Mouse (Mus musculus): ENCODE data around the gene Snorc. TPM values are rescaled to one million over a fixed set of nuclear protein-coding genes. Genes with fewer than 3 reads are reported as not detected.
"Not testable (repeated sequence)": the region's sequence is repeated elsewhere in the genome, so short reads cannot be mapped to it uniquely, and the experiment has no call there.

The Snorc gene
- not detected in 2 replicates for total RNA-seq (2014; fragmentation: Nextera tagmentation)
- not detected in 2 replicates for total RNA-seq (2017)
- not detected in 2 replicates for polyA plus RNA-seq (2012)

- H3K36me3 ChIP-seq (replicated peaks); H3K9me3 ChIP-seq (replicated peaks); DNase-seq (ENCODE audit: low spot score); H3K4me1 ChIP-seq (ENCODE audit: insufficient read depth, low read depth, low read length); ATAC-seq (ENCODE audit: extremely low read depth, insufficient number of reproducible peaks, low FRiP score, poor library complexity, severe bottlenecking); H3K4me3 ChIP-seq (ENCODE audit: low read depth, low read length): not testable (repeated sequence)
- H3K27me3 ChIP-seq (ENCODE audit: insufficient read depth, low read length) = peaks cover 47% of the 10 kb centered on the region
These were observed at the start of gene Snorc for GRCm38 (mm10) chr1:87469971-87470370. Gene Snorc, plus strand, starts transcription at chr1:87470271.

GRCm38 (mm10) chr1:87435125-87435524, 34.9 kb upstream of the Snorc start:
- H3K36me3 ChIP-seq (replicated peaks) = peaks cover 84% of the 10 kb centered on the region
- peaks cover 3% of the 10 kb centered on the region; the same call in 1 of the 2 replicates for H3K4me1 ChIP-seq (ENCODE audit: insufficient read depth, low read depth, low read length)
- no peaks in the 10 kb centered on the region for H3K27me3 ChIP-seq (ENCODE audit: insufficient read depth, low read length)
- no peaks in the 10 kb centered on the region for H3K9me3 ChIP-seq (replicated peaks)
- no peak for ATAC-seq (ENCODE audit: extremely low read depth, insufficient number of reproducible peaks, low FRiP score, poor library complexity, severe bottlenecking)
- TF ChIP-seq CTCF (IDR thresholded peaks at IDR 0.05; ENCODE audit: low read depth, low read length) (no peak), GATA2 (IDR thresholded peaks at IDR 0.05; ENCODE audit: borderline replicate concordance, low read depth, low read length) (no peak), TAL1 (conservative IDR thresholded peaks at IDR 0.05; ENCODE audit: low read depth, low read length) (no peak), POLR2AphosphoS5 (IDR thresholded peaks at IDR 0.05; ENCODE audit: insufficient replicate concordance, low read depth, low read length) (no peak)
- no peak for DNase-seq (ENCODE audit: low spot score)
- no peak overlapping the region for H3K4me3 ChIP-seq (ENCODE audit: low read depth, low read length)

- ATAC-seq (ENCODE audit: extremely low read depth, insufficient number of reproducible peaks, low FRiP score, poor library complexity, severe bottlenecking) = no peak
- DNase-seq (ENCODE audit: low spot score) = no peak
- peaks cover 84% of the 10 kb centered on the region for H3K36me3 ChIP-seq (replicated peaks)
- H3K27me3 ChIP-seq (ENCODE audit: insufficient read depth, low read length) = no peaks in the 10 kb centered on the region
- H3K4me1 ChIP-seq (ENCODE audit: insufficient read depth, low read depth, low read length) = peaks cover 3% of the 10 kb centered on the region; the same call in 1 of the 2 replicates
- H3K9me3 ChIP-seq (replicated peaks) = no peaks in the 10 kb centered on the region
- TF ChIP-seq GATA2 (IDR thresholded peaks at IDR 0.05; ENCODE audit: borderline replicate concordance, low read depth, low read length) (no peak), TAL1 (conservative IDR thresholded peaks at IDR 0.05; ENCODE audit: low read depth, low read length) (no peak), CTCF (IDR thresholded peaks at IDR 0.05; ENCODE audit: low read depth, low read length) (no peak), GATA1 (IDR thresholded peaks at IDR 0.05; ENCODE audit: borderline replicate concordance, low read length) (no peak), POLR2AphosphoS5 (IDR thresholded peaks at IDR 0.05; ENCODE audit: insufficient replicate concordance, low read depth, low read length) (no peak)
- H3K4me3 ChIP-seq (ENCODE audit: low read depth, low read length) = no peak overlapping the region
These were observed 33.5 kb upstream of the Snorc start for GRCm38 (mm10) chr1:87436583-87436982.

- no peaks in the 10 kb centered on the region for H3K27me3 ChIP-seq (ENCODE audit: insufficient read depth, low read length)
- H3K36me3 ChIP-seq (replicated peaks) = peaks cover 82% of the 10 kb centered on the region
- H3K4me3 ChIP-seq (ENCODE audit: low read depth, low read length) = no peak overlapping the region
- TF ChIP-seq GATA1 (IDR thresholded peaks at IDR 0.05; ENCODE audit: borderline replicate concordance, low read length) (no peak), CTCF (IDR thresholded peaks at IDR 0.05; ENCODE audit: low read depth, low read length) (peak; percentile 71)
- H3K9me3 ChIP-seq (replicated peaks) = no peaks in the 10 kb centered on the region
- DNase-seq (ENCODE audit: low spot score) (peak; percentile 58), ATAC-seq (ENCODE audit: extremely low read depth, insufficient number of reproducible peaks, low FRiP score, poor library complexity, severe bottlenecking) (peak; percentile 8; the same call in 1 of the 2 replicates)
- no peaks in the 10 kb centered on the region for H3K4me1 ChIP-seq (ENCODE audit: insufficient read depth, low read depth, low read length)
These were observed 22.6 kb upstream of the Snorc start for GRCm38 (mm10) chr1:87447183-87448104.

GRCm38 (mm10) chr1:87449432-87449831, 20.6 kb upstream of the Snorc start:
- peaks cover 67% of the 10 kb centered on the region for H3K36me3 ChIP-seq (replicated peaks)
- no peak for TF ChIP-seq TAL1 (conservative IDR thresholded peaks at IDR 0.05; ENCODE audit: low read depth, low read length)
- TF ChIP-seq GATA2 (IDR thresholded peaks at IDR 0.05; ENCODE audit: borderline replicate concordance, low read depth, low read length) = no peak
- TF ChIP-seq GATA1 (IDR thresholded peaks at IDR 0.05; ENCODE audit: borderline replicate concordance, low read length) = no peak
- TF ChIP-seq CTCF (IDR thresholded peaks at IDR 0.05; ENCODE audit: low read depth, low read length) = no peak
- no peak for TF ChIP-seq POLR2AphosphoS5 (IDR thresholded peaks at IDR 0.05; ENCODE audit: insufficient replicate concordance, low read depth, low read length)
- H3K9me3 ChIP-seq (replicated peaks) = no peaks in the 10 kb centered on the region
- DNase-seq (ENCODE audit: low spot score) (no peak), ATAC-seq (ENCODE audit: extremely low read depth, insufficient number of reproducible peaks, low FRiP score, poor library complexity, severe bottlenecking) (no peak)
- no peaks in the 10 kb centered on the region for H3K4me1 ChIP-seq (ENCODE audit: insufficient read depth, low read depth, low read length)
- H3K4me3 ChIP-seq (ENCODE audit: low read depth, low read length) = no peak overlapping the region
- H3K27me3 ChIP-seq (ENCODE audit: insufficient read depth, low read length) = no peaks in the 10 kb centered on the region

- no peaks in the 10 kb centered on the region for H3K27me3 ChIP-seq (ENCODE audit: insufficient read depth, low read length)
- peaks cover 8% of the 10 kb centered on the region for H3K36me3 ChIP-seq (replicated peaks)
- H3K4me1 ChIP-seq (ENCODE audit: insufficient read depth, low read depth, low read length) = no peaks in the 10 kb centered on the region
- no peak overlapping the region for H3K4me3 ChIP-seq (ENCODE audit: low read depth, low read length)
- no peak for DNase-seq (ENCODE audit: low spot score)
- no peaks in the 10 kb centered on the region for H3K9me3 ChIP-seq (replicated peaks)
- TF ChIP-seq GATA1 (IDR thresholded peaks at IDR 0.05; ENCODE audit: borderline replicate concordance, low read length) = no peak
- no peak for TF ChIP-seq POLR2AphosphoS5 (IDR thresholded peaks at IDR 0.05; ENCODE audit: insufficient replicate concordance, low read depth, low read length)
- TF ChIP-seq TAL1 (conservative IDR thresholded peaks at IDR 0.05; ENCODE audit: low read depth, low read length) = no peak
- TF ChIP-seq GATA2 (IDR thresholded peaks at IDR 0.05; ENCODE audit: borderline replicate concordance, low read depth, low read length) = no peak
- TF ChIP-seq CTCF (IDR thresholded peaks at IDR 0.05; ENCODE audit: low read depth, low read length) = no peak
- ATAC-seq (ENCODE audit: extremely low read depth, insufficient number of reproducible peaks, low FRiP score, poor library complexity, severe bottlenecking) = no peak
These were observed 13.6 kb upstream of the Snorc start for GRCm38 (mm10) chr1:87456425-87456824.
